Comparison of ENCODE assay signal across 19 mouse cellular contexts in genomic region chr19:57109620-57110019, GRCm38 (mm10).
A peak's percentile ranks its signal among the peaks of the same experiment; 100 is the strongest.
DNase-seq lines count a peak whose midpoint lies in the region; ATAC-seq and TF ChIP-seq lines count a peak whose summit lies in the region.
"Had no signal": no experiment of that assay in that cellular context is flagged by ENCODE, and none has a peak within 500 bp of the region (broad histone marks: within the 10 kb centered on the region; RNA-seq: fewer than 3 reads in every experiment).

No protein-coding gene starts in this region.

- no peaks in the 10 kb centered on the region for H3K27me3 ChIP-seq in forebrain, embryonic 11.5 days (ENCODE audit: control insufficient read depth, insufficient read depth, low read length)
- H3K27me3 ChIP-seq in forebrain, embryonic 15.5 days = no peaks in the 10 kb centered on the region
- no peaks in the 10 kb centered on the region for H3K27me3 ChIP-seq in kidney, embryonic 16.5 days (ENCODE audit: insufficient read depth, low read length)
- H3K27me3 ChIP-seq in kidney, embryonic 14.5 days (ENCODE audit: control insufficient read depth, insufficient read depth, low read length) = no peaks in the 10 kb centered on the region
- H3K27me3 ChIP-seq in hindbrain, postnatal 0 days (ENCODE audit: insufficient read depth, low read length) = no peaks in the 10 kb centered on the region
- H3K27me3 ChIP-seq: embryonic facial prominence, embryonic 12.5 days; liver, embryonic 13.5 days; midbrain, embryonic 12.5 days; neural tube, embryonic 15.5 days; stomach, embryonic 15.5 days had no signal

- no peak overlapping the region for H3K4me3 ChIP-seq in forebrain, embryonic 11.5 days (ENCODE audit: low read depth, low read length)
- H3K4me3 ChIP-seq in forebrain, embryonic 15.5 days = no peak overlapping the region
- H3K4me3 ChIP-seq in kidney, embryonic 16.5 days (ENCODE audit: low read length) = no peak overlapping the region
- H3K4me3 ChIP-seq in kidney, embryonic 14.5 days (ENCODE audit: low read length) = no peak overlapping the region
- no peak overlapping the region for H3K4me3 ChIP-seq in cortical plate, adult 2 months (ENCODE audit: insufficient read depth, low read length)
- H3K4me3 ChIP-seq in hindbrain, postnatal 0 days (ENCODE audit: low read length) = no peak overlapping the region
- H3K4me3 ChIP-seq: embryonic facial prominence, embryonic 12.5 days; forebrain, embryonic 10.5 days; liver, embryonic 13.5 days; midbrain, embryonic 12.5 days; neural tube, embryonic 15.5 days; stomach, embryonic 15.5 days had no signal

- 73% methylated on average over 7 of the region's 7 CpGs for WGBS in forebrain, embryonic 11.5 days
- WGBS in forebrain, embryonic 15.5 days = 82% methylated on average over 7 of the region's 7 CpGs
- WGBS in kidney, embryonic 16.5 days = 26% methylated on average over 7 of the region's 7 CpGs
- 22% methylated on average over 7 of the region's 7 CpGs for WGBS in kidney, embryonic 14.5 days
- WGBS in hindbrain, postnatal 0 days = 64% methylated on average over 7 of the region's 7 CpGs

- no peak overlapping the region for H3K27ac ChIP-seq in forebrain, embryonic 11.5 days (ENCODE audit: low read depth, low read length)
- H3K27ac ChIP-seq in forebrain, embryonic 15.5 days (replicated peaks) = no peak overlapping the region
- peak overlapping the region; percentile 51 for H3K27ac ChIP-seq in kidney, embryonic 16.5 days (ENCODE audit: low read length)
- no peak overlapping the region for H3K27ac ChIP-seq in kidney, embryonic 14.5 days (ENCODE audit: low read depth, low read length)
- 0 out of 2 replicates have a peak overlapping the region, but pooled peaks have one; percentile 5 for H3K27ac ChIP-seq in cortical plate, adult 2 months (ENCODE audit: insufficient read depth, low read length)
- H3K27ac ChIP-seq in hindbrain, postnatal 0 days = no peak overlapping the region
- H3K27ac ChIP-seq: embryonic facial prominence, embryonic 12.5 days; forebrain, embryonic 10.5 days; liver, embryonic 13.5 days; macrophage; midbrain, embryonic 12.5 days; neural tube, embryonic 15.5 days; stomach, embryonic 15.5 days had no signal

- peaks cover 2% of the 10 kb centered on the region; the same call in 1 of the 2 replicates for H3K4me1 ChIP-seq in forebrain, embryonic 11.5 days (replicated peaks; ENCODE audit: control insufficient read depth, insufficient read depth, low read length)
- H3K4me1 ChIP-seq in forebrain, embryonic 15.5 days = peaks cover 5% of the 10 kb centered on the region
- peaks cover 27% of the 10 kb centered on the region for H3K4me1 ChIP-seq in kidney, embryonic 16.5 days (ENCODE audit: insufficient read depth, low read length)
- peaks cover 9% of the 10 kb centered on the region for H3K4me1 ChIP-seq in kidney, embryonic 14.5 days (ENCODE audit: control insufficient read depth, insufficient read depth, low read length)
- H3K4me1 ChIP-seq in cortical plate, adult 2 months (ENCODE audit: control insufficient read depth, insufficient read depth, low read length) = peaks cover 4% of the 10 kb centered on the region
- H3K4me1 ChIP-seq in hindbrain, postnatal 0 days (ENCODE audit: insufficient read depth, low read length) = peaks cover 3% of the 10 kb centered on the region; the same call in 1 of the 2 replicates
- H3K4me1 ChIP-seq: midbrain, embryonic 12.5 days had no signal

- no peaks in the 10 kb centered on the region for H3K36me3 ChIP-seq in forebrain, embryonic 11.5 days (ENCODE audit: control insufficient read depth, insufficient read depth, low read length)
- no peaks in the 10 kb centered on the region for H3K36me3 ChIP-seq in forebrain, embryonic 15.5 days
- H3K36me3 ChIP-seq in kidney, embryonic 16.5 days (ENCODE audit: insufficient read depth, low read length) = no peaks in the 10 kb centered on the region
- H3K36me3 ChIP-seq in kidney, embryonic 14.5 days (ENCODE audit: control insufficient read depth, insufficient read depth, low read length) = no peaks in the 10 kb centered on the region
- H3K36me3 ChIP-seq in hindbrain, postnatal 0 days (ENCODE audit: insufficient read depth, low read length) = no peaks in the 10 kb centered on the region
- H3K36me3 ChIP-seq: embryonic facial prominence, embryonic 12.5 days; liver, embryonic 13.5 days; midbrain, embryonic 12.5 days; neural tube, embryonic 15.5 days; stomach, embryonic 15.5 days had no signal

- H3K9me3 ChIP-seq in forebrain, embryonic 11.5 days (ENCODE audit: control insufficient read depth, low read length) = no peaks in the 10 kb centered on the region
- H3K9me3 ChIP-seq in forebrain, embryonic 15.5 days = no peaks in the 10 kb centered on the region
- H3K9me3 ChIP-seq in kidney, embryonic 16.5 days (ENCODE audit: low read length) = no peaks in the 10 kb centered on the region
- no peaks in the 10 kb centered on the region for H3K9me3 ChIP-seq in kidney, embryonic 14.5 days (ENCODE audit: control insufficient read depth, low read length)
- no peaks in the 10 kb centered on the region for H3K9me3 ChIP-seq in hindbrain, postnatal 0 days (ENCODE audit: low read length)
- H3K9me3 ChIP-seq: embryonic facial prominence, embryonic 12.5 days; liver, embryonic 13.5 days; midbrain, embryonic 12.5 days; neural tube, embryonic 15.5 days; stomach, embryonic 15.5 days had no signal

- ATAC-seq in forebrain, embryonic 11.5 days (replicated peaks; ENCODE audit: low FRiP score) = no peak
- no peak for ATAC-seq in forebrain, embryonic 15.5 days (replicated peaks)
- peak; percentile 72; the same call in 1 of the 2 replicates for ATAC-seq in kidney, embryonic 16.5 days (ENCODE audit: low FRiP score, low TSS enrichment)
- no peak for ATAC-seq in kidney, embryonic 14.5 days (ENCODE audit: low FRiP score, low TSS enrichment)
- ATAC-seq in hindbrain, postnatal 0 days = no peak
- ATAC-seq: activated CD4-positive, CD25-positive, alpha-beta regulatory T cell, adult 4 months had no signal

- H3K9ac ChIP-seq in forebrain, embryonic 11.5 days (ENCODE audit: low read length) = no peak overlapping the region
- H3K9ac ChIP-seq in forebrain, embryonic 15.5 days (replicated peaks) = no peak overlapping the region
- no peak overlapping the region for H3K9ac ChIP-seq in kidney, embryonic 16.5 days (replicated peaks; ENCODE audit: low read length)
- H3K9ac ChIP-seq in kidney, embryonic 14.5 days (ENCODE audit: low read depth, low read length) = no peak overlapping the region
- no peak overlapping the region for H3K9ac ChIP-seq in hindbrain, postnatal 0 days (replicated peaks; ENCODE audit: low read length)
- H3K9ac ChIP-seq: embryonic facial prominence, embryonic 12.5 days; liver, embryonic 13.5 days; midbrain, embryonic 12.5 days; neural tube, embryonic 15.5 days; stomach, embryonic 15.5 days had no signal

- no peak for TF ChIP-seq CTCF in cortical plate, adult 2 months (IDR thresholded peaks at IDR 0.05; ENCODE audit: extremely low read depth, insufficient read depth, low read length)
- TF ChIP-seq CTCF in hindbrain, postnatal 0 days (IDR thresholded peaks at IDR 0.05; ENCODE audit: low read depth) = no peak

- no peak for TF ChIP-seq POLR2A in cortical plate, adult 2 months (IDR thresholded peaks at IDR 0.05; ENCODE audit: extremely low read depth, insufficient read depth, low read length)

- no peak overlapping the region for H3K4me2 ChIP-seq in forebrain, embryonic 11.5 days (ENCODE audit: low read depth, low read length, severe bottlenecking)
- no peak overlapping the region for H3K4me2 ChIP-seq in forebrain, embryonic 15.5 days (replicated peaks)
- no peak overlapping the region for H3K4me2 ChIP-seq in kidney, embryonic 16.5 days (replicated peaks; ENCODE audit: low read depth, low read length)
- no peak overlapping the region for H3K4me2 ChIP-seq in kidney, embryonic 14.5 days (replicated peaks; ENCODE audit: low read depth, low read length)
- H3K4me2 ChIP-seq in hindbrain, postnatal 0 days (ENCODE audit: low read depth, low read length) = no peak overlapping the region
- H3K4me2 ChIP-seq: embryonic facial prominence, embryonic 12.5 days; liver, embryonic 13.5 days; midbrain, embryonic 12.5 days; neural tube, embryonic 15.5 days; stomach, embryonic 15.5 days had no signal

- intact Hi-C loops in heart, postnatal 25 days (cut with DNase I) = no loop called here

- DNase-seq in forebrain, embryonic 11.5 days (ENCODE audit: low spot score) = peak; percentile 33
- peak; percentile 37 for DNase-seq in heart, postnatal 25 days (ENCODE audit: low spot score)
- DNase-seq in hindbrain, postnatal 0 days (ENCODE audit: low spot score) = no peak
- DNase-seq in c-Kit-positive CD71-positive TER-119-positive erythroid progenitor cells, embryonic 14.5 days (ENCODE audit: low spot score) = no peak
- DNase-seq: cerebellum, adult 11 months; cerebellum, postnatal 36 days; left cerebral cortex, postnatal 4 days; liver, embryonic 13.5 days had no signal

Comparison
In these comparisons a context has a peak if more than half of its experiments do, and no peak if none do; other contexts are left out.
1. H3K27ac ChIP-seq: peak in kidney, embryonic 16.5 days (single experiment) and cortical plate, adult 2 months (single experiment); none in forebrain, embryonic 11.5 days (single experiment), forebrain, embryonic 15.5 days (single experiment), kidney, embryonic 14.5 days (single experiment) and hindbrain, postnatal 0 days (single experiment).
2. DNase-seq: peak in forebrain, embryonic 11.5 days (single experiment) and heart, postnatal 25 days (single experiment); none in hindbrain, postnatal 0 days (single experiment) and c-Kit-positive CD71-positive TER-119-positive erythroid progenitor cells, embryonic 14.5 days (single experiment).